Mouse (Mus musculus) G1E (cell line): ENCODE results near the gene Rtkn. TPM values are rescaled to one million over a fixed set of nuclear protein-coding genes. Genes with fewer than 3 reads are reported as not detected.

ENCODE experiments used
- ATAC-seq: 2 replicates; pipeline ENCODE4 v1.8.0; 2016; ENCODE audit warnings: mild to moderate bottlenecking; ENCODE audit not compliant: insufficient number of reproducible peaks, poor library complexity, low FRiP score, severe bottlenecking; ENCODE audit errors: extremely low read depth
- DNase-seq: peaks from one replicate; pipeline ENCODE4 v3.0.0; 2012; ENCODE audit warnings: low spot score
- H3K27me3 ChIP-seq: 2 replicates; pipeline ENCODE4 v1.6.1; 2012; ENCODE audit warnings: mild to moderate bottlenecking, low read length, inconsistent platforms; ENCODE audit not compliant: insufficient read depth
- H3K36me3 ChIP-seq: replicated peaks from 2 replicates; pipeline ENCODE3; 2012; ENCODE audit warnings: mild to moderate bottlenecking, inconsistent platforms
- H3K4me1 ChIP-seq: 2 replicates; pipeline ENCODE4 v1.6.1; 2012; ENCODE audit warnings: low read depth, low read length, inconsistent platforms, mixed read lengths; ENCODE audit not compliant: insufficient read depth
- H3K4me3 ChIP-seq: 2 replicates; pipeline ENCODE4 v1.5.1; 2012; ENCODE audit warnings: low read depth, mild to moderate bottlenecking, inconsistent platforms, low read length, moderate library complexity, mixed read lengths
- H3K9me3 ChIP-seq: replicated peaks from 2 replicates; pipeline ENCODE4 v1.6.1; 2012; ENCODE audit warnings: inconsistent platforms
- CTCF ChIP-seq: IDR thresholded peaks from 2 replicates; pipeline ENCODE4 v1.5.1; 2012; ENCODE audit warnings: low read depth, low read length, inconsistent platforms, mixed read lengths
- GATA1 ChIP-seq: IDR thresholded peaks from 2 replicates; pipeline ENCODE4 v1.6.1; 2012; ENCODE audit warnings: borderline replicate concordance, low read length, inconsistent platforms, mixed read lengths
- GATA2 ChIP-seq: IDR thresholded peaks from 2 replicates; pipeline ENCODE4 v1.6.1; 2012; ENCODE audit warnings: low read depth, low read length, inconsistent platforms, borderline replicate concordance
- POLR2AphosphoS5 ChIP-seq: IDR thresholded peaks from 2 replicates; pipeline ENCODE4 v1.6.1; 2012; ENCODE audit warnings: low read depth, low read length, inconsistent platforms; ENCODE audit not compliant: insufficient replicate concordance
- TAL1 ChIP-seq: conservative IDR thresholded peaks from 2 replicates; pipeline ENCODE4 v1.6.1; 2012; ENCODE audit warnings: low read depth, low read length, inconsistent platforms, mixed read lengths
- polyA plus RNA-seq: library from polyadenylated mRNA; stranded (reverse); fragments of >175 nt; gene quantifications from 2 replicates; pipeline ENCODE4 v1.2.3, GENCODE M21; 2012
- total RNA-seq, 2 experiments: library from RNA; stranded (forward) in 1 of 2; stranded (reverse) in 1 of 2; fragments of 200-1000 nt in 1 of 2; fragments of >200 nt in 1 of 2; fragmentation: Nextera tagmentation in 1 of 2; gene quantifications; 2 replicates each; pipeline ENCODE4 v1.2.3; 2014 to 2017

The Rtkn gene
- total and polyA plus RNA-seq, 3 experiments, result 4.0 to 34.2 (median 7.6) TPM

GRCm38 (mm10) chr6:83127419-83127818, 7.8 kb upstream of the Rtkn start:
- Histone ChIP-seq H3K9me3 (no peaks in the 10 kb centered on the region), H3K27me3 (no peaks in the 10 kb centered on the region; the same call in 1 of the 2 replicates), H3K4me3 (no peak overlapping the region), H3K4me1 (peaks cover 43% of the 10 kb centered on the region), H3K36me3 (peaks cover 15% of the 10 kb centered on the region)
- TF ChIP-seq CTCF (peak; percentile 31; the same call in 1 of the 2 replicates), GATA1 (no peak), GATA2 (no peak), TAL1 (no peak), POLR2AphosphoS5 (no peak)
- DNase-seq, result no peak
- no peak for ATAC-seq

- H3K36me3 ChIP-seq, result peaks cover 10% of the 10 kb centered on the region
- ATAC-seq, result no peak
- no peak for DNase-seq
- H3K4me3 ChIP-seq, result no peak overlapping the region
- peaks cover 32% of the 10 kb centered on the region for H3K4me1 ChIP-seq
- no peaks in the 10 kb centered on the region for H3K9me3 ChIP-seq
- H3K27me3 ChIP-seq, result no peaks in the 10 kb centered on the region; the same call in 1 of the 2 replicates
- TF ChIP-seq TAL1 (no peak), POLR2AphosphoS5 (no peak), CTCF (no peak), GATA2 (no peak), GATA1 (no peak)
Observed at GRCm38 (mm10) chr6:83131469-83132034, 3.7 kb upstream of the Rtkn start.

DNA sequence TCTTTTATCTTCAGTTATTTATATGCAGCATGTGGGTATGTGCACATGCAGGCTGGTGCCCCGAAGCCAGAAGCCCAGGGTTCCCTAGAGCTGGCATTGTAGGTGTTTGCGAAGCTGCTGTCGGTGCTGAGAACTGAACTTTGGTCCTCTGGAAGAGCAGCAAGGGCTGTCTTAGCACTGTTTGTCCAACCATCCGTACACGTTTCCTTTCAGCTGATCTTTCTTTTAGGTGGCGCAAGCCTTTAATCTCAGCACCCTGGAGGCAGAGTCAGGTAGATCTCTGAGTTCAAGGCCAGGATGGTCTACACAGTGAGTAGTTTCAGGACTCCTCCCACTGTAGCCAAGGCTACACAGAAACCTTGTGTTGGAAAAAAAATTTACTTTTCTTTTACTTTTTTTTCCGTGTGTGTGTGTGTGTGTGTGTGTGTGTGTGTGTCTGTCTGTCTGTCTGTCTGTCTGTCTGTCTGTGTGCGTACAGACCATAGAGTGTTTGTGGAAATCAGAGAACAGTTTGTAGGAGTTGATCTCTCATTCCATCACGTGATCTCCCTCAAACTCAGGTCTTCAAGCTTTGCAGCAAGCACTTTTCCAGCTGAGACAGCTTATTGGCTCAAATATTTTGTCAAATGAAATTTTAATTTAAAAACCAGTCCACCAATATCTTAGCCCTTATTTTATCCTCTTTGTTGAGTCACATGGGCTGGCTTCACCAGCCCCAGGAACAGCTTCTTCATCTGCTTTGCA, 2.9 kb upstream of the Rtkn start:
- Histone ChIP-seq H3K27me3 (no peaks in the 10 kb centered on the region; the same call in 1 of the 2 replicates), H3K4me3 (no peak overlapping the region), H3K4me1 (peaks cover 40% of the 10 kb centered on the region), H3K9me3 (no peaks in the 10 kb centered on the region), H3K36me3 (peaks cover 10% of the 10 kb centered on the region)
- ATAC-seq (no peak), DNase-seq (no peak)
- TF ChIP-seq TAL1, result no peak
- TF ChIP-seq GATA1, result no peak
- TF ChIP-seq POLR2AphosphoS5, result no peak
- no peak for TF ChIP-seq GATA2
- no peak for TF ChIP-seq CTCF

- Histone ChIP-seq H3K27me3 (no peaks in the 10 kb centered on the region; the same call in 1 of the 2 replicates), H3K9me3 (no peaks in the 10 kb centered on the region), H3K36me3 (peaks cover 10% of the 10 kb centered on the region), H3K4me3 (no peak overlapping the region), H3K4me1 (peaks cover 55% of the 10 kb centered on the region)
- TF ChIP-seq CTCF (no peak), TAL1 (no peak), GATA1 (no peak), POLR2AphosphoS5 (no peak), GATA2 (no peak)
- ATAC-seq, result no peak
- no peak for DNase-seq
Observed at GRCm38 (mm10) chr6:83134226-83134625, 1.0 kb upstream of the Rtkn start.

- Histone ChIP-seq H3K36me3 (peaks cover 12% of the 10 kb centered on the region), H3K4me1 (peaks cover 55% of the 10 kb centered on the region), H3K27me3 (peaks cover 3% of the 10 kb centered on the region; the same call in 1 of the 2 replicates), H3K9me3 (no peaks in the 10 kb centered on the region), H3K4me3 (no peak overlapping the region)
- ATAC-seq (no peak), DNase-seq (no peak)
- TF ChIP-seq CTCF (no peak), GATA2 (no peak), TAL1 (no peak), POLR2AphosphoS5 (no peak), GATA1 (no peak)
Observed at GRCm38 (mm10) chr6:83135571-83136161, 403 bp downstream of the Rtkn start.

- Histone ChIP-seq H3K9me3 (no peaks in the 10 kb centered on the region), H3K4me3 (peak overlapping the region; percentile 74), H3K36me3 (peaks cover 12% of the 10 kb centered on the region), H3K4me1 (peaks cover 51% of the 10 kb centered on the region), H3K27me3 (peaks cover 3% of the 10 kb centered on the region; the same call in 1 of the 2 replicates)
- ATAC-seq (no peak), DNase-seq (no peak)
- TF ChIP-seq GATA1, result no peak
- TF ChIP-seq TAL1, result no peak
- TF ChIP-seq POLR2AphosphoS5, result no peak
- TF ChIP-seq CTCF, result no peak
- no peak for TF ChIP-seq GATA2
Observed at GRCm38 (mm10) chr6:83136291-83136880, 1.1 kb downstream of the Rtkn start.
